Mouse (Mus musculus) lung, embryonic 16.5 days (tissue): Measurements from ENCODE around the gene Sod3. TPM values are rescaled to one million over a fixed set of nuclear protein-coding genes. Genes with fewer than 3 reads are reported as not detected.

Experiments used
- ATAC-seq: fragments of 200-750 bp; cut with Nextera tagmentation; 2 replicates; pipeline ENCODE4 v1.8.0; 2017; ENCODE audit warnings: low read depth, mild to moderate bottlenecking, moderate library complexity
- H3K27ac ChIP-seq: fragments of 300-500 bp; sonication (generic); 2 replicates; pipeline ENCODE4 v1.5.1; 2014; ENCODE audit warnings: mild to moderate bottlenecking, control low read depth, low read length
- H3K27me3 ChIP-seq: fragments of 300-500 bp; sonication (generic); 2 replicates; pipeline ENCODE4 v1.6.1; 2014; ENCODE audit warnings: low read depth, low read length, mixed read lengths; ENCODE audit not compliant: control insufficient read depth, insufficient read depth
- H3K36me3 ChIP-seq: fragments of 300-500 bp; sonication (generic); 2 replicates; pipeline ENCODE4 v1.6.1; 2014; ENCODE audit warnings: low read length; ENCODE audit not compliant: control insufficient read depth, insufficient read depth
- H3K4me1 ChIP-seq: fragments of 300-500 bp; sonication (generic); replicated peaks from 2 replicates; pipeline ENCODE4 v1.6.1; 2014; ENCODE audit warnings: low read length, mixed read lengths; ENCODE audit not compliant: control insufficient read depth, insufficient read depth
- H3K4me2 ChIP-seq: fragments of 300-500 bp; sonication (generic); 2 replicates; pipeline ENCODE4 v1.6.1; 2014; ENCODE audit warnings: low read depth, low read length, control low read depth
- H3K4me3 ChIP-seq: fragments of 300-500 bp; sonication (generic); 2 replicates; pipeline ENCODE4 v1.5.1; 2014; ENCODE audit warnings: mild to moderate bottlenecking, low read length, control low read depth
- H3K9ac ChIP-seq: fragments of 300-500 bp; sonication (generic); 2 replicates; pipeline ENCODE4 v1.6.1; 2014; ENCODE audit warnings: low read length, control low read depth
- H3K9me3 ChIP-seq: fragments of 300-500 bp; sonication (generic); 2 replicates; pipeline ENCODE4 v1.6.1; 2016; ENCODE audit warnings: low read length; ENCODE audit not compliant: control insufficient read depth
- WGBS: fragments of 180-500 bp; shearing (Covaris S2); extraction: QIAGEN DNeasy Blood & Tissue Kit; methylation state at CpG from one replicate; pipeline ENCODE4 v1.1.7; 2014; 5-methylcytosine and 5-hydroxymethylcytosine counted together
- polyA plus RNA-seq: library from polyadenylated mRNA; unstranded; fragments of >200 nt; fragmentation: Nextera tagmentation; extraction: Ambion mirVana; gene quantifications from 2 replicates; pipeline ENCODE4 v1.2.1, GENCODE M21; 2015

Sod3 gene
- polyA plus RNA-seq, 1 experiment from 2014 or later = 0.97 TPM

- H3K4me3 ChIP-seq = no peak overlapping the region
- peaks cover 7% of the 10 kb centered on the region for H3K4me1 ChIP-seq
- WGBS = 72% methylated on average over 2 of the region's 2 CpGs
- H3K36me3 ChIP-seq = no peaks in the 10 kb centered on the region
- H3K27ac ChIP-seq = no peak overlapping the region
- H3K9ac ChIP-seq = no peak overlapping the region
- no peak for ATAC-seq
- no peak overlapping the region for H3K4me2 ChIP-seq
- H3K27me3 ChIP-seq = no peaks in the 10 kb centered on the region; the same call in 1 of the 2 replicates
- no peaks in the 10 kb centered on the region for H3K9me3 ChIP-seq
Measured at GRCm38 (mm10) chr5:52366661-52367060, 3.1 kb downstream of the Sod3 start.

GRCm38 (mm10) chr5:52367866-52368840, 4.6 kb downstream of the Sod3 start:
- Histone ChIP-seq H3K27me3 (no peaks in the 10 kb centered on the region; the same call in 1 of the 2 replicates), H3K36me3 (no peaks in the 10 kb centered on the region), H3K4me1 (peaks cover 7% of the 10 kb centered on the region), H3K27ac (no peak overlapping the region), H3K4me3 (peak overlapping the region; percentile 29), H3K9ac (no peak overlapping the region), H3K4me2 (peak overlapping the region; percentile 41; the same call in 1 of the 2 replicates), H3K9me3 (no peaks in the 10 kb centered on the region)
- no peak for ATAC-seq
- 48% methylated on average over 63 of the region's 63 CpGs for WGBS

GRCm38 (mm10) chr5:52370901-52371300, 7.3 kb downstream of the Sod3 start:
- 84% methylated on average over 6 of the region's 6 CpGs for WGBS
- Histone ChIP-seq H3K9ac (no peak overlapping the region), H3K27ac (no peak overlapping the region), H3K9me3 (no peaks in the 10 kb centered on the region), H3K36me3 (no peaks in the 10 kb centered on the region), H3K4me2 (no peak overlapping the region), H3K27me3 (no peaks in the 10 kb centered on the region; the same call in 1 of the 2 replicates), H3K4me3 (no peak overlapping the region), H3K4me1 (no peaks in the 10 kb centered on the region)
- ATAC-seq = no peak

- ATAC-seq = no peak
- Histone ChIP-seq H3K36me3 (no peaks in the 10 kb centered on the region), H3K4me3 (no peak overlapping the region), H3K4me1 (no peaks in the 10 kb centered on the region), H3K4me2 (no peak overlapping the region), H3K9ac (no peak overlapping the region), H3K27ac (no peak overlapping the region), H3K27me3 (no peaks in the 10 kb centered on the region), H3K9me3 (no peaks in the 10 kb centered on the region)
- 70% methylated on average over 9 of the region's 9 CpGs for WGBS
Measured at GRCm38 (mm10) chr5:52375847-52376246, 12.3 kb downstream of the Sod3 start.

- Histone ChIP-seq H3K4me1 (no peaks in the 10 kb centered on the region), H3K36me3 (no peaks in the 10 kb centered on the region), H3K9ac (no peak overlapping the region), H3K27me3 (no peaks in the 10 kb centered on the region), H3K4me2 (no peak overlapping the region), H3K27ac (no peak overlapping the region), H3K9me3 (no peaks in the 10 kb centered on the region), H3K4me3 (no peak overlapping the region)
- no peak for ATAC-seq
- 74% methylated on average over 8 of the region's 8 CpGs for WGBS
Measured at GRCm38 (mm10) chr5:52382837-52383236, 19.2 kb downstream of the Sod3 start.

- no peak overlapping the region for H3K4me3 ChIP-seq
- no peaks in the 10 kb centered on the region for H3K9me3 ChIP-seq
- no peak for ATAC-seq
- no peaks in the 10 kb centered on the region for H3K36me3 ChIP-seq
- 79% methylated on average over 5 of the region's 5 CpGs for WGBS
- H3K9ac ChIP-seq = no peak overlapping the region
- H3K4me2 ChIP-seq = no peak overlapping the region
- no peaks in the 10 kb centered on the region for H3K27me3 ChIP-seq
- H3K4me1 ChIP-seq = no peaks in the 10 kb centered on the region
- no peak overlapping the region for H3K27ac ChIP-seq
Measured at GRCm38 (mm10) chr5:52383748-52384147, 20.2 kb downstream of the Sod3 start.

- Histone ChIP-seq H3K4me3 (no peak overlapping the region), H3K4me1 (no peaks in the 10 kb centered on the region), H3K36me3 (peaks cover 4% of the 10 kb centered on the region; the same call in 1 of the 2 replicates), H3K9me3 (no peaks in the 10 kb centered on the region), H3K27ac (no peak overlapping the region), H3K4me2 (no peak overlapping the region), H3K9ac (no peak overlapping the region), H3K27me3 (no peaks in the 10 kb centered on the region)
- 75% methylated on average over 2 of the region's 2 CpGs for WGBS
- no peak for ATAC-seq
Measured at GRCm38 (mm10) chr5:52386016-52386415, 22.4 kb downstream of the Sod3 start.

- Histone ChIP-seq H3K27ac (no peak overlapping the region), H3K4me2 (no peak overlapping the region), H3K36me3 (peaks cover 4% of the 10 kb centered on the region; the same call in 1 of the 2 replicates), H3K4me3 (no peak overlapping the region), H3K9ac (no peak overlapping the region), H3K4me1 (no peaks in the 10 kb centered on the region), H3K9me3 (no peaks in the 10 kb centered on the region), H3K27me3 (no peaks in the 10 kb centered on the region)
- no peak for ATAC-seq
- 53% methylated on average over 7 of the region's 7 CpGs for WGBS
Measured at GRCm38 (mm10) chr5:52388092-52388749, 24.6 kb downstream of the Sod3 start.

- Histone ChIP-seq H3K9ac (no peak overlapping the region), H3K4me2 (no peak overlapping the region), H3K36me3 (peaks cover 4% of the 10 kb centered on the region; the same call in 1 of the 2 replicates), H3K9me3 (no peaks in the 10 kb centered on the region), H3K4me3 (no peak overlapping the region), H3K4me1 (no peaks in the 10 kb centered on the region), H3K27me3 (no peaks in the 10 kb centered on the region), H3K27ac (no peak overlapping the region)
- no peak for ATAC-seq
- WGBS = 83% methylated on average over 6 of the region's 6 CpGs
Measured at GRCm38 (mm10) chr5:52390381-52390780, 26.8 kb downstream of the Sod3 start.
